ENCODE assay signal across 35 mouse cellular contexts in genomic region chr1:113204019-113204418, GRCm38 (mm10).
"Had no signal": no experiment of that assay in that cellular context is flagged by ENCODE, and none has a peak within 500 bp of the region (broad histone marks: within the 10 kb centered on the region; RNA-seq: fewer than 3 reads in every experiment).

No protein-coding gene starts in this region.

- DNase-seq: heart, postnatal 10 days; heart, postnatal 14 days; heart, postnatal 36 days; heart, postnatal 4 days; kidney, adult 11 months; kidney, adult 18-20 months; kidney, adult 2 months; kidney, adult 8-10 months; kidney, adult 9 months; kidney, postnatal 14 days; kidney, postnatal 25 days; kidney, postnatal 36 days; kidney, postnatal 4 days; layer of hippocampus, adult 9-11 months; layer of hippocampus, postnatal 36 days had no signal

- H3K27me3 ChIP-seq: heart, embryonic 12.5 days; heart, embryonic 13.5 days; heart, embryonic 15.5 days; hindbrain, embryonic 12.5 days; hindbrain, embryonic 13.5 days; hindbrain, embryonic 15.5 days; intestine, embryonic 15.5 days; kidney, embryonic 15.5 days had no signal

- H3K36me3 ChIP-seq: heart, embryonic 10.5 days; heart, embryonic 12.5 days; heart, embryonic 13.5 days; heart, embryonic 15.5 days; hindbrain, embryonic 10.5 days; hindbrain, embryonic 12.5 days; hindbrain, embryonic 13.5 days; hindbrain, embryonic 15.5 days; intestine, embryonic 15.5 days; kidney, embryonic 15.5 days had no signal

- H3K4me1 ChIP-seq: heart, embryonic 10.5 days; heart, embryonic 12.5 days; heart, embryonic 13.5 days; heart, embryonic 15.5 days; hindbrain, embryonic 10.5 days; hindbrain, embryonic 12.5 days; hindbrain, embryonic 13.5 days; hindbrain, embryonic 15.5 days; intestine, embryonic 15.5 days; kidney, embryonic 15.5 days had no signal

- ATAC-seq: hindbrain, embryonic 16.5 days; hindbrain, postnatal 0 days; inflammation-experienced regulatory T-cells, adult 6 months; intestine, embryonic 15.5 days; intestine, embryonic 16.5 days; intestine, postnatal 0 days had no signal

- H3K27ac ChIP-seq: heart, embryonic 10.5 days; heart, embryonic 13.5 days; heart, embryonic 15.5 days; hindbrain, embryonic 10.5 days; hindbrain, embryonic 12.5 days; hindbrain, embryonic 13.5 days; hindbrain, embryonic 14.5 days; hindbrain, embryonic 15.5 days; hindbrain, postnatal 0 days; intestine, embryonic 15.5 days; kidney, embryonic 15.5 days; kidney, postnatal 0 days; layer of hippocampus, adult 2 months; left cerebral cortex, adult 2 months had no signal

- H3K4me3 ChIP-seq: heart, embryonic 10.5 days; heart, embryonic 12.5 days; heart, embryonic 13.5 days; heart, embryonic 15.5 days; hindbrain, embryonic 10.5 days; hindbrain, embryonic 12.5 days; hindbrain, embryonic 13.5 days; hindbrain, embryonic 15.5 days; intestine, embryonic 15.5 days; kidney, embryonic 15.5 days; layer of hippocampus, adult 2 months; left cerebral cortex, adult 2 months had no signal

- H3K9ac ChIP-seq: heart, embryonic 12.5 days; heart, embryonic 13.5 days; heart, embryonic 15.5 days; hindbrain, embryonic 12.5 days; hindbrain, embryonic 13.5 days; hindbrain, embryonic 14.5 days; hindbrain, embryonic 15.5 days; intestine, embryonic 15.5 days; kidney, embryonic 15.5 days had no signal

- H3K9me3 ChIP-seq: heart, embryonic 10.5 days; heart, embryonic 12.5 days; heart, embryonic 13.5 days; heart, embryonic 15.5 days; hindbrain, embryonic 10.5 days; hindbrain, embryonic 12.5 days; hindbrain, embryonic 13.5 days; hindbrain, embryonic 15.5 days; intestine, embryonic 15.5 days; kidney, embryonic 15.5 days had no signal

- H3K4me2 ChIP-seq: heart, embryonic 11.5 days; heart, embryonic 12.5 days; heart, embryonic 13.5 days; heart, embryonic 15.5 days; hindbrain, embryonic 12.5 days; hindbrain, embryonic 13.5 days; hindbrain, embryonic 14.5 days; hindbrain, embryonic 15.5 days; intestine, embryonic 15.5 days; kidney, embryonic 15.5 days had no signal
